Comparison of ENCODE assay signal across 26 mouse cellular contexts in genomic region chr4:106825229-106825628, GRCm38 (mm10). TPM values are rescaled to one million over a fixed set of nuclear protein-coding genes. Genes with fewer than 3 reads are reported as not detected.
DNase-seq lines count a peak whose midpoint lies in the region; ATAC-seq lines count a peak whose summit lies in the region.
"Had no signal": no experiment of that assay in that cellular context is flagged by ENCODE, and none has a peak within 500 bp of the region (broad histone marks: within the 10 kb centered on the region; RNA-seq: fewer than 3 reads in every experiment).

No protein-coding gene starts in this region.

- no peak overlapping the region for H3K9ac ChIP-seq in forebrain, embryonic 15.5 days (replicated peaks)
- H3K9ac ChIP-seq in embryonic facial prominence, embryonic 14.5 days (ENCODE audit: low read depth, low read length) = no peak overlapping the region
- H3K9ac ChIP-seq in limb, embryonic 13.5 days = no peak overlapping the region
- H3K9ac ChIP-seq: forebrain, embryonic 12.5 days; forebrain, postnatal 0 days; heart, embryonic 15.5 days; hindbrain, embryonic 15.5 days had no signal

- DNase-seq in forebrain, embryonic 10.5 days (ENCODE audit: extremely low spot score, low spot score) = no peak
- peak; percentile 76 for DNase-seq in embryonic facial prominence, embryonic 14.5 days (ENCODE audit: low spot score)
- no peak for DNase-seq in adrenal gland, postnatal 4 days (ENCODE audit: low spot score in 2 of 2)
- no peak for DNase-seq in T-cell, adult 2 months (ENCODE audit: low spot score)
- no peak for DNase-seq in layer of hippocampus, adult 11-12 months (ENCODE audit: low spot score)
- DNase-seq: adrenal gland, adult 8-10 months; adrenal gland, postnatal 36 days; B cell, adult 2 months; cerebellum, adult 11 months; cerebellum, adult 8-10 months; cerebellum, postnatal 14 days; forebrain, postnatal 0 days; gastrocnemius, postnatal 14 days; heart, adult 2 months; heart, postnatal 14 days had no signal

- no peak overlapping the region for H3K4me3 ChIP-seq in forebrain, embryonic 10.5 days
- no peak overlapping the region for H3K4me3 ChIP-seq in forebrain, embryonic 15.5 days
- H3K4me3 ChIP-seq in embryonic facial prominence, embryonic 14.5 days (ENCODE audit: low read depth, low read length) = no peak overlapping the region
- H3K4me3 ChIP-seq in limb, embryonic 13.5 days = no peak overlapping the region
- H3K4me3 ChIP-seq: forebrain, embryonic 12.5 days; heart, adult 2 months; heart, embryonic 15.5 days; hindbrain, embryonic 15.5 days had no signal

- H3K4me1 ChIP-seq in forebrain, embryonic 10.5 days = peaks cover 20% of the 10 kb centered on the region
- peaks cover 17% of the 10 kb centered on the region for H3K4me1 ChIP-seq in forebrain, embryonic 15.5 days
- peaks cover 37% of the 10 kb centered on the region for H3K4me1 ChIP-seq in embryonic facial prominence, embryonic 14.5 days (ENCODE audit: control insufficient read depth, insufficient read depth, low read length)
- peaks cover 56% of the 10 kb centered on the region for H3K4me1 ChIP-seq in limb, embryonic 13.5 days

- H3K27me3 ChIP-seq in forebrain, embryonic 10.5 days (ENCODE audit: poor library complexity, severe bottlenecking) = peaks cover 54% of the 10 kb centered on the region
- H3K27me3 ChIP-seq in forebrain, embryonic 15.5 days = peaks cover 10% of the 10 kb centered on the region; the same call in 1 of the 2 replicates
- H3K27me3 ChIP-seq in embryonic facial prominence, embryonic 14.5 days (replicated peaks; ENCODE audit: control insufficient read depth, insufficient read depth, low read length) = no peaks in the 10 kb centered on the region
- H3K27me3 ChIP-seq in limb, embryonic 13.5 days = no peaks in the 10 kb centered on the region
- H3K27me3 ChIP-seq: heart, embryonic 15.5 days; hindbrain, embryonic 15.5 days; Patski had no signal

- no peaks in the 10 kb centered on the region for H3K36me3 ChIP-seq in forebrain, embryonic 10.5 days (replicated peaks)
- no peaks in the 10 kb centered on the region for H3K36me3 ChIP-seq in forebrain, embryonic 15.5 days
- no peaks in the 10 kb centered on the region for H3K36me3 ChIP-seq in embryonic facial prominence, embryonic 14.5 days (ENCODE audit: control insufficient read depth, insufficient read depth, low read length)
- no peaks in the 10 kb centered on the region for H3K36me3 ChIP-seq in limb, embryonic 13.5 days
- H3K36me3 ChIP-seq: forebrain, embryonic 12.5 days; G1E; heart, embryonic 15.5 days; hindbrain, embryonic 15.5 days had no signal

- H3K27ac ChIP-seq in forebrain, embryonic 10.5 days = 0 out of 2 replicates have a peak overlapping the region, but pooled peaks have one; percentile 4
- no peak overlapping the region for H3K27ac ChIP-seq in forebrain, embryonic 15.5 days (replicated peaks)
- H3K27ac ChIP-seq in embryonic facial prominence, embryonic 14.5 days (replicated peaks; ENCODE audit: low read depth, low read length) = peak overlapping the region; percentile 30
- peak overlapping the region; percentile 33; the same call in 1 of the 2 replicates for H3K27ac ChIP-seq in limb, embryonic 13.5 days
- H3K27ac ChIP-seq: forebrain, embryonic 12.5 days; heart, adult 2 months; heart, embryonic 15.5 days; hindbrain, embryonic 15.5 days had no signal

- ATAC-seq in forebrain, embryonic 15.5 days (replicated peaks) = no peak
- ATAC-seq in embryonic facial prominence, embryonic 14.5 days (ENCODE audit: low read depth) = peak; percentile 58
- no peak for ATAC-seq in limb, embryonic 13.5 days (ENCODE audit: low FRiP score, low read depth)
- ATAC-seq: CD4-positive, CD25-positive, alpha-beta regulatory T cell, adult 4 months; forebrain, postnatal 0 days; inflammation-experienced regulatory T-cells, adult 6 months; intestine, postnatal 0 days; Patski had no signal

- no peak overlapping the region for H3K4me2 ChIP-seq in forebrain, embryonic 15.5 days (replicated peaks)
- no peak overlapping the region for H3K4me2 ChIP-seq in embryonic facial prominence, embryonic 14.5 days (ENCODE audit: low read depth, low read length)
- no peak overlapping the region for H3K4me2 ChIP-seq in limb, embryonic 13.5 days (replicated peaks)
- H3K4me2 ChIP-seq: forebrain, embryonic 12.5 days; heart, embryonic 11.5 days; heart, embryonic 15.5 days; hindbrain, embryonic 15.5 days had no signal

- no peaks in the 10 kb centered on the region for H3K9me3 ChIP-seq in forebrain, embryonic 10.5 days
- H3K9me3 ChIP-seq in forebrain, embryonic 15.5 days = no peaks in the 10 kb centered on the region
- H3K9me3 ChIP-seq in embryonic facial prominence, embryonic 14.5 days (ENCODE audit: control insufficient read depth, low read length) = no peaks in the 10 kb centered on the region
- no peaks in the 10 kb centered on the region for H3K9me3 ChIP-seq in limb, embryonic 13.5 days
- H3K9me3 ChIP-seq: forebrain, embryonic 12.5 days; heart, embryonic 15.5 days; hindbrain, embryonic 15.5 days had no signal

- WGBS in forebrain, embryonic 10.5 days = 65% methylated on average over 5 of the region's 5 CpGs
- 60% methylated on average over 5 of the region's 5 CpGs for WGBS in forebrain, embryonic 15.5 days
- WGBS in embryonic facial prominence, embryonic 14.5 days = 37% methylated on average over 5 of the region's 5 CpGs
- WGBS in limb, embryonic 13.5 days = 46% methylated on average over 5 of the region's 5 CpGs

RNA-seq across cellular contexts. Expression of gene Acot11, which starts 20.4 kb away (rescaled TPM):
- 1.9 and 2.1 TPM in 2 replicates for polyA plus RNA-seq in forebrain, embryonic 10.5 days (2016; fragmentation: Nextera tagmentation; extraction: Ambion mirVana)
- 0.92 and 1.3 TPM in 2 replicates for polyA plus RNA-seq in forebrain, embryonic 15.5 days (2015; fragmentation: Nextera tagmentation; extraction: Ambion mirVana)
- 4.1 and 4.2 TPM in 2 replicates for polyA plus RNA-seq in embryonic facial prominence, embryonic 14.5 days (2014; fragmentation: Nextera tagmentation; extraction: Ambion mirVana)
- polyA plus RNA-seq in limb, embryonic 13.5 days (2015; fragmentation: Nextera tagmentation; extraction: Ambion mirVana) = 5.1 and 5.5 TPM in 2 replicates
- total RNA-seq in adrenal gland, postnatal 4 days (2021) = 1 to 10 TPM; 6.1 to 7.4 TPM
